Mouse (Mus musculus) embryonic facial prominence, embryonic 12.5 days (tissue): Measurements from ENCODE around the gene Ap2b1. TPM values are rescaled to one million over a fixed set of nuclear protein-coding genes. Genes with fewer than 3 reads are reported as not detected.
"Not testable (repeated sequence)": the region's sequence is repeated elsewhere in the genome, so short reads cannot be mapped to it uniquely, and the experiment has no call there.

ENCODE experiments used
- ATAC-seq: fragments of 200-750 bp; cut with Nextera tagmentation; 2 replicates; pipeline ENCODE4 v1.8.0; 2017; ENCODE audit not compliant: insufficient number of reproducible peaks, insufficient read depth, low FRiP score, low TSS enrichment
- H3K27ac ChIP-seq: fragments of 300-500 bp; sonication (generic); 2 replicates; pipeline ENCODE4 v1.5.1; 2016; ENCODE audit warnings: mild to moderate bottlenecking
- H3K27me3 ChIP-seq: fragments of 300-500 bp; sonication (generic); 2 replicates; pipeline ENCODE4 v1.6.1; 2016; ENCODE audit warnings: mild to moderate bottlenecking, moderate library complexity
- H3K36me3 ChIP-seq: fragments of 300-500 bp; sonication (generic); 2 replicates; pipeline ENCODE4 v1.6.1; 2016; ENCODE audit warnings: mild to moderate bottlenecking
- H3K4me1 ChIP-seq: fragments of 300-500 bp; sonication (generic); 2 replicates; pipeline ENCODE4 v1.6.1; 2016
- H3K4me2 ChIP-seq: fragments of 300-500 bp; sonication (generic); replicated peaks from 2 replicates; pipeline ENCODE4 v1.6.1; 2016; ENCODE audit warnings: mild to moderate bottlenecking, moderate library complexity
- H3K4me3 ChIP-seq: fragments of 300-500 bp; sonication (generic); 2 replicates; pipeline ENCODE4 v1.5.1; 2016; ENCODE audit warnings: mild to moderate bottlenecking
- H3K9ac ChIP-seq: fragments of 300-500 bp; sonication (generic); 2 replicates; pipeline ENCODE4 v1.6.1; 2016; ENCODE audit warnings: mild to moderate bottlenecking, moderate library complexity
- H3K9me3 ChIP-seq: fragments of 300-500 bp; sonication (generic); 2 replicates; pipeline ENCODE4 v1.6.1; 2016; ENCODE audit warnings: mild to moderate bottlenecking, moderate library complexity
- WGBS: fragments of 180-500 bp; shearing (Covaris S2); methylation state at CpG from one replicate; pipeline ENCODE4 v1.1.7; 2016; 5-methylcytosine and 5-hydroxymethylcytosine counted together
- polyA plus RNA-seq: library from polyadenylated mRNA; unstranded; fragments of >200 nt; fragmentation: Nextera tagmentation; extraction: Ambion mirVana; gene quantifications from 2 replicates; pipeline ENCODE4 v1.2.1, GENCODE M21; 2016

Gene Ap2b1
- polyA plus RNA-seq: 65.7 and 67.9 TPM in 2 replicates

- WGBS: 3% methylated on average over 56 of the region's 56 CpGs
- Histone ChIP-seq H3K9me3 (no peaks in the 10 kb centered on the region), H3K9ac (peak within 1 kb of the TSS; percentile 72), H3K4me2 (peak within 1 kb of the TSS; percentile 76), H3K27me3 (no peaks in the 10 kb centered on the region), H3K4me3 (peak within 1 kb of the TSS; percentile 78), H3K27ac (peak within 1 kb of the TSS; percentile 87), H3K4me1 (peaks cover 11% of the 10 kb centered on the region), H3K36me3 (peaks cover 24% of the 10 kb centered on the region)
- peak; percentile 95 for ATAC-seq
These were observed at the start of gene Ap2b1 for GRCm38 (mm10) chr11:83298225-83299195. Gene Ap2b1, plus strand, starts transcription at chr11:83299024.

DNA sequence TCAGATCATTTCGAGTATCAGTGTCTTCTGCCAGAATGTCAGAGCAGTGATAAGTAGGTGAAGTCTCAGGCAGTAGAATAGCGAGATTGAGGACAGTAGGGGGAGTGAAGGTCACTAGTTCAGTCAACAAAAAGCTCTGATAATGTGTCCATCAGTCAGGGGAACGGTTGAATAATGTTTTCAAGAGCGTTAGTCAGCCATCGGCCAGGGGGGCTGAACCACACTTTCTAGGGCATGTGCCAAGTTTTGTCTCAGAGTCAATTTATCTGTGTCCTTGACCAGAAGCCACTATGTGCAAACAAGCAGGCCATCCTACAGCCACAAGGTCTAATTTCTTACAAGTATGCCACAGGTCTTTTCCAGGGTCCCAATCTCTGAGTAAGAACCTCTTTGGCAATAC is 41.6 kb upstream of the Ap2b1 start:
- not testable (repeated sequence) for H3K4me2 ChIP-seq, H3K36me3 ChIP-seq, H3K4me1 ChIP-seq, ATAC-seq, H3K27ac ChIP-seq, H3K9me3 ChIP-seq, H3K4me3 ChIP-seq, H3K27me3 ChIP-seq, H3K9ac ChIP-seq
- WGBS: 74% methylated on average over 5 of the region's 5 CpGs

GRCm38 (mm10) chr11:83262673-83263072 is 36.2 kb upstream of the Ap2b1 start:
- H3K4me2 ChIP-seq: no peak overlapping the region
- WGBS: 90% methylated on average over 1 of the region's 1 CpGs
- no peak overlapping the region for H3K4me3 ChIP-seq
- H3K9ac ChIP-seq: no peak overlapping the region
- H3K9me3 ChIP-seq: no peaks in the 10 kb centered on the region
- no peak overlapping the region for H3K27ac ChIP-seq
- H3K4me1 ChIP-seq: no peaks in the 10 kb centered on the region
- no peaks in the 10 kb centered on the region for H3K27me3 ChIP-seq
- H3K36me3 ChIP-seq: no peaks in the 10 kb centered on the region
- no peak for ATAC-seq

DNA sequence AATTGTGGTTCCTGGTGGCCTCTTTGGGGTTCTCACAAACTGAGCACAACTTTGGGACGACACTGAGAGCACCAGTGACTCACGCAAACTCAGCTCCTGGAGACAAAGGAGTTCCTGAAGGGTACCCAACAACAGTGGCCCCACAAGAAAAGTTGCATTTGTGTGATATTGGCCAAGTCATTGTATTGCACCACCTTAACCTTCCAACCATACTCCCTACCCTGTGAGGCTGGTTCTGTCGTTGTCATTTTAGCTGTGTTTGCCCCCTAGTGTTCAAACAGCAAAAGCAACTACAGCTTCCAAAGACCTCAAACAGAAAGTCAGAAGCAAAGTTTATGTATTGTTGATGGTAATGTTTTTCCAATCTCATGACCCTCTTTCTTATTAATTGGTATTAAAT is 35.7 kb upstream of the Ap2b1 start:
- Histone ChIP-seq H3K4me1 (no peaks in the 10 kb centered on the region), H3K9ac (no peak overlapping the region), H3K9me3 (no peaks in the 10 kb centered on the region), H3K36me3 (no peaks in the 10 kb centered on the region), H3K27me3 (no peaks in the 10 kb centered on the region), H3K4me3 (no peak overlapping the region), H3K27ac (no peak overlapping the region), H3K4me2 (no peak overlapping the region)
- ATAC-seq: no peak
- 58% methylated on average over 3 of the region's 3 CpGs for WGBS

GRCm38 (mm10) chr11:83270842-83271150 is 28.0 kb upstream of the Ap2b1 start:
- H3K27ac ChIP-seq: no peak overlapping the region; the same call in 1 of the 2 replicates
- peak overlapping the region; percentile 37 for H3K4me3 ChIP-seq
- no peaks in the 10 kb centered on the region for H3K27me3 ChIP-seq
- no peaks in the 10 kb centered on the region for H3K4me1 ChIP-seq
- ATAC-seq: peak; percentile 36; the same call in 1 of the 2 replicates
- peak overlapping the region; percentile 50 for H3K4me2 ChIP-seq
- peak overlapping the region; percentile 28 for H3K9ac ChIP-seq
- under 1% methylated on average over 6 of the region's 6 CpGs for WGBS
- H3K36me3 ChIP-seq: no peaks in the 10 kb centered on the region
- no peaks in the 10 kb centered on the region for H3K9me3 ChIP-seq

DNA sequence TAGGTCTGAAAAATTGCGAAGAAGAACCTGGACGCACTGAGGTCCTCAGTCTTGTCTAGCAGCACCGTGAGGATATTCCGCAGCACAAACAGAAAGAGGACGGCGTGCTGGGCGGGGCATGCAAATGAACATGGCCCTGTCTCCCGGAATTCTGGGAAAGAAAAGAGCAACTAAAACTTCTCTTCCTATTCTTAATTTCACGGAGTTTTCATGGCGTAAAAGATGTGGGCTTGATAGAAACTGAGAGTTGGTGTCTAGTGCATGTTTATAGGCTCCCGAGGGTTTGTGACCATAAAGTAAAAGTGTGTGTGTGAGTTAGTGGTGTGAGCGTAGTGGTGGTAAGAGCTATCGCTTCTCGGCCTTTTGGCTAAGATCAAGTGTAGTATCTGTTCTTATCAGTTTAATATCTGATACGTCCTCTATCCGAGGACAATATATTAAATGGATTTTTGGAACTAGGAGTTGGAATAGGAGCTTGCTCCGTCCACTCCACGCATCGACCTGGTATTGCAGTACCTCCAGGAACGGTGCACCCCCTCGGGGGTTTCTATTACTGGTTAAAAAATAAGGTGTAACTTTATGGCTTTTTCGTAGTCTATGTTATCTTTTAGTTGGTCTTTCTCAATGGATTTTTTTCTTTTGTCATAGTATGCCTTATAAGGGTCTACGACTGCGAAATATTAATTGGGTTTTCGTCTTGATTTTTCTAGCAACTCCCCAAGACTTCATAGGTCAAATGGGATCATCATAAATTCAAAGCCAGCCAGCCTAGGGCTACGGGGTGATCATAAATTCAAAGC is 27.5 kb upstream of the Ap2b1 start:
- Histone ChIP-seq H3K27me3 (no peaks in the 10 kb centered on the region), H3K27ac (peak overlapping the region; percentile 77), H3K4me3 (peak overlapping the region; percentile 37), H3K9ac (peak overlapping the region; percentile 28), H3K4me1 (no peaks in the 10 kb centered on the region), H3K4me2 (peak overlapping the region; percentile 50), H3K9me3 (no peaks in the 10 kb centered on the region), H3K36me3 (no peaks in the 10 kb centered on the region)
- under 1% methylated on average over 26 of the region's 26 CpGs for WGBS
- ATAC-seq: peak; percentile 81

- Histone ChIP-seq H3K4me1 (no peaks in the 10 kb centered on the region), H3K4me3 (no peak overlapping the region), H3K27ac (no peak overlapping the region), H3K4me2 (no peak overlapping the region), H3K9ac (no peak overlapping the region), H3K36me3 (no peaks in the 10 kb centered on the region), H3K27me3 (no peaks in the 10 kb centered on the region), H3K9me3 (no peaks in the 10 kb centered on the region)
- WGBS: 24% methylated on average over 2 of the region's 2 CpGs
- no peak for ATAC-seq
These were observed 26.6 kb upstream of the Ap2b1 start for GRCm38 (mm10) chr11:83271951-83272843.

- H3K4me3 ChIP-seq: no peak overlapping the region
- no peak overlapping the region for H3K9ac ChIP-seq
- no peaks in the 10 kb centered on the region for H3K36me3 ChIP-seq
- no peaks in the 10 kb centered on the region for H3K9me3 ChIP-seq
- no peaks in the 10 kb centered on the region for H3K27me3 ChIP-seq
- no peak overlapping the region for H3K4me2 ChIP-seq
- H3K4me1 ChIP-seq: no peaks in the 10 kb centered on the region
- H3K27ac ChIP-seq: no peak overlapping the region
- 75% methylated on average over 7 of the region's 7 CpGs for whole genome bisulfite sequencing
- no peak for ATAC-seq
These were observed 22.6 kb upstream of the Ap2b1 start for GRCm38 (mm10) chr11:83276251-83276650.

GRCm38 (mm10) chr11:83279024-83279423 is 19.8 kb upstream of the Ap2b1 start:
- no peaks in the 10 kb centered on the region for H3K9me3 ChIP-seq
- 83% methylated on average over 4 of the region's 4 CpGs for WGBS
- no peak for ATAC-seq

GRCm38 (mm10) chr11:83279691-83280090 is 19.1 kb upstream of the Ap2b1 start:
- 75% methylated on average over 6 of the region's 6 CpGs for WGBS

More at GRCm38 (mm10) chr11:83279024-83279423, 19.8 kb upstream of the Ap2b1 start:
- Histone ChIP-seq H3K9ac (no peak overlapping the region), H3K27ac (no peak overlapping the region), H3K4me1 (no peaks in the 10 kb centered on the region), H3K27me3 (no peaks in the 10 kb centered on the region), H3K4me2 (no peak overlapping the region), H3K36me3 (no peaks in the 10 kb centered on the region), H3K4me3 (no peak overlapping the region)

DNA sequence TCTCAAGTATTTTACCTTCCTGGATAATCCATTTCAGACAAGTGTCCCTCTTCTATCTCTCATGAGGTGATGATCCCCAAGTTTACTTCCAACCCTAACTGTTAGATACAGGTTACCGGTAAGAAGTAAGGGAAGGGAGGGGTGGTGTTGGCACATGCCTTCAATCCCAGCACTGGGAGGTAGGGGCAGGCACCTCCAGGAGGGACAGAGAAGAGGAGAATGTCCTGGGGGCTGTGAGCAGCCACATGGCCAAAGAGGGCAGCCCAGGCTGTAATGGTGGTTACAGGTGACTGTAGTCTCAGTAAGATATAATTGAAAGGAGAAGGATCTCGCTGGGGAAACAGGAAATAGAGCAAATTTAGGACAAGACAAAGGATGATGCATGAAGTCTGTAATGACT is 16.7 kb upstream of the Ap2b1 start:
- Histone ChIP-seq H3K9me3 (no peaks in the 10 kb centered on the region), H3K27ac (no peak overlapping the region), H3K27me3 (no peaks in the 10 kb centered on the region), H3K4me3 (no peak overlapping the region), H3K4me1 (no peaks in the 10 kb centered on the region), H3K36me3 (no peaks in the 10 kb centered on the region), H3K4me2 (no peak overlapping the region), H3K9ac (no peak overlapping the region)
- no peak for ATAC-seq
- 58% methylated on average over 2 of the region's 2 CpGs for WGBS

More at GRCm38 (mm10) chr11:83279691-83280090, 19.1 kb upstream of the Ap2b1 start:
- Histone ChIP-seq H3K9me3 (no peaks in the 10 kb centered on the region), H3K4me1 (no peaks in the 10 kb centered on the region), H3K9ac (no peak overlapping the region), H3K36me3 (no peaks in the 10 kb centered on the region), H3K27me3 (no peaks in the 10 kb centered on the region), H3K4me2 (no peak overlapping the region), H3K27ac (no peak overlapping the region), H3K4me3 (no peak overlapping the region)
- ATAC-seq: no peak
